Comparison of ENCODE assay signal across 13 mouse cellular contexts in the genomic region with DNA sequence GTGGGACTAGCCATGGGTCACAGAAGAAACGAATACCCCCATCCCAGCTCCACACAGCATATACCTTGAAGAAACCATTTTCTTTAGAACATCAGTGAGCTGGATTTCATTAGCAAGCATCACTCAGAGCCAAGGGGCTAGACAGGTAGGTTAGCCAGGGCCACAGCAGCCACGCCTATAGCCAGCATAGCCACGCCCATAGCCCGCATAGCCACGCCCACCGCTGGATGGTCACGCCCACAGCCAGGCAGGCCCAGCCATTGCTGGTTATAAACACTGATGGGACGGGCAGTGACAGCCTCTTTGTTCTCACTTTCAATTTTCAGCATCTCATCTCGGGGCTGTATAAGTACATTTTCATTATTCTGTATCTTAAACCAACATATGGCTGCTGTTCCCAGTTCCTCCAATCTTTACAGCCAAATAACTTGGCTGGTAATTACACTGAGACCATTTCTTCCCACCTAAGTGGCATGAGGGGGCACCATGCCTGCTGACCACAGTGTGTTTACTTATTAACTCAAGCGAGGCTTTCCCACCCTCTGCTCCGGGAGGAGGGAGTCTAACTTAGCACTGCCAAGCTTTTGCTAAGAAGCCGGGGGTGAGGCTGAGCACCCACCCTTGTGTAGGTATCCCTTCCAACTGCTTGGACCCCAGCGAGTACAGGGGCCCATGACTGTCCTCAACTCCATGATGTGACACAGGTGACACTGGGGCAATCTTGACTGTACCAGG. TPM values are rescaled to one million over a fixed set of nuclear protein-coding genes. Genes with fewer than 3 reads are reported as not detected.
DNase-seq lines count a peak whose midpoint lies in the region; ATAC-seq and TF ChIP-seq lines count a peak whose summit lies in the region.
"Had no signal": no experiment of that assay in that cellular context is flagged by ENCODE, and none has a peak within 500 bp of the region (broad histone marks: within the 10 kb centered on the region; RNA-seq: fewer than 3 reads in every experiment).

No protein-coding gene starts in this region.

- no peaks in the 10 kb centered on the region for H3K36me3 ChIP-seq in lung, embryonic 14.5 days (ENCODE audit: insufficient read depth)
- no peaks in the 10 kb centered on the region for H3K36me3 ChIP-seq in forebrain, embryonic 12.5 days (replicated peaks)
- no peaks in the 10 kb centered on the region for H3K36me3 ChIP-seq in kidney, embryonic 16.5 days (ENCODE audit: insufficient read depth, low read length)
- H3K36me3 ChIP-seq: hindbrain, embryonic 12.5 days; limb, embryonic 13.5 days had no signal

- 26% methylated on average over 13 of the region's 13 CpGs for WGBS in lung, embryonic 14.5 days
- 34% methylated on average over 13 of the region's 13 CpGs for WGBS in lung, adult 2 months
- WGBS in forebrain, embryonic 12.5 days, result 43% methylated on average over 13 of the region's 13 CpGs
- WGBS in kidney, embryonic 16.5 days, result 17% methylated on average over 13 of the region's 13 CpGs

- H3K27me3 ChIP-seq in lung, embryonic 14.5 days (ENCODE audit: insufficient read depth, low read length), result no peaks in the 10 kb centered on the region
- no peaks in the 10 kb centered on the region for H3K27me3 ChIP-seq in forebrain, embryonic 12.5 days
- H3K27me3 ChIP-seq in kidney, embryonic 16.5 days (ENCODE audit: insufficient read depth, low read length), result no peaks in the 10 kb centered on the region
- H3K27me3 ChIP-seq: hindbrain, embryonic 12.5 days; limb, embryonic 13.5 days had no signal

- no peak for TF ChIP-seq CTCF in lung, embryonic 14.5 days (IDR thresholded peaks at IDR 0.05; ENCODE audit: low read depth)
- TF ChIP-seq CTCF in lung, adult 2 months (IDR thresholded peaks at IDR 0.05; ENCODE audit: insufficient read depth, low read length), result no peak

- DNase-seq in lung, embryonic 14.5 days, result peak; percentile 60
- no peak for DNase-seq in lung, adult 2 months
- DNase-seq in spleen, postnatal 4 days (ENCODE audit: low spot score in 2 of 2), result peak; percentile 65 to 84
- DNase-seq in right cerebral cortex, postnatal 25 days, result no peak
- DNase-seq in layer of hippocampus, postnatal 10 days (ENCODE audit: low spot score in 2 of 2), result no peak
- no peak for DNase-seq in layer of hippocampus, adult 9-10 months (ENCODE audit: low spot score)
- DNase-seq: adrenal gland, postnatal 10 days; cerebellum, adult 8-10 months had no signal

- peaks cover 23% of the 10 kb centered on the region for H3K4me1 ChIP-seq in lung, embryonic 14.5 days (ENCODE audit: insufficient read depth)
- 0 out of 2 replicates have a peak, but pooled peaks cover 3% of the 10 kb centered on the region for H3K4me1 ChIP-seq in lung, adult 2 months (ENCODE audit: control insufficient read depth, insufficient read depth, low read length)
- peaks cover 90% of the 10 kb centered on the region for H3K4me1 ChIP-seq in forebrain, embryonic 12.5 days
- peaks cover 83% of the 10 kb centered on the region for H3K4me1 ChIP-seq in kidney, embryonic 16.5 days (ENCODE audit: insufficient read depth, low read length)

- no peak for ATAC-seq in lung, embryonic 14.5 days (ENCODE audit: insufficient read depth)
- ATAC-seq in forebrain, embryonic 12.5 days (ENCODE audit: low FRiP score), result no peak
- peak; percentile 64 for ATAC-seq in kidney, embryonic 16.5 days (ENCODE audit: low FRiP score, low TSS enrichment)

- no peaks in the 10 kb centered on the region for H3K9me3 ChIP-seq in lung, embryonic 14.5 days (ENCODE audit: low read depth, low read length)
- H3K9me3 ChIP-seq in forebrain, embryonic 12.5 days, result no peaks in the 10 kb centered on the region
- H3K9me3 ChIP-seq in kidney, embryonic 16.5 days (ENCODE audit: low read length), result no peaks in the 10 kb centered on the region
- H3K9me3 ChIP-seq: hindbrain, embryonic 12.5 days; limb, embryonic 13.5 days had no signal

- H3K4me3 ChIP-seq in lung, embryonic 14.5 days (ENCODE audit: low read depth, low read length), result no peak overlapping the region
- no peak overlapping the region for H3K4me3 ChIP-seq in lung, adult 2 months (replicated peaks; ENCODE audit: extremely low read depth, low read depth, low read length)
- no peak overlapping the region for H3K4me3 ChIP-seq in forebrain, embryonic 12.5 days (replicated peaks)
- H3K4me3 ChIP-seq in kidney, embryonic 16.5 days (ENCODE audit: low read length), result no peak overlapping the region
- H3K4me3 ChIP-seq: hindbrain, embryonic 12.5 days; limb, embryonic 13.5 days; myocyte had no signal

- no peak overlapping the region for H3K4me2 ChIP-seq in lung, embryonic 14.5 days
- H3K4me2 ChIP-seq in forebrain, embryonic 12.5 days, result no peak overlapping the region
- peak overlapping the region; percentile 11; the same call in 1 of the 2 replicates for H3K4me2 ChIP-seq in kidney, embryonic 16.5 days (replicated peaks; ENCODE audit: low read depth, low read length)
- H3K4me2 ChIP-seq: hindbrain, embryonic 12.5 days; limb, embryonic 13.5 days had no signal

- no peak for TF ChIP-seq POLR2A in lung, adult 2 months (IDR thresholded peaks at IDR 0.05; ENCODE audit: borderline replicate concordance, extremely low read depth, low read depth, low read length)

- H3K9ac ChIP-seq in lung, embryonic 14.5 days, result no peak overlapping the region
- no peak overlapping the region for H3K9ac ChIP-seq in forebrain, embryonic 12.5 days
- no peak overlapping the region for H3K9ac ChIP-seq in kidney, embryonic 16.5 days (replicated peaks; ENCODE audit: low read length)
- H3K9ac ChIP-seq: hindbrain, embryonic 12.5 days; limb, embryonic 13.5 days had no signal

- H3K27ac ChIP-seq in lung, embryonic 14.5 days (ENCODE audit: low read depth), result peak overlapping the region; percentile 65
- peak overlapping the region; percentile 33 for H3K27ac ChIP-seq in forebrain, embryonic 12.5 days
- H3K27ac ChIP-seq in kidney, embryonic 16.5 days (ENCODE audit: low read length), result peak overlapping the region; percentile 84
- H3K27ac ChIP-seq: hindbrain, embryonic 12.5 days; limb, embryonic 13.5 days had no signal

RNA-seq across cellular contexts. Expression of a gene that starts 37.4 kb away (rescaled TPM):
- polyA plus RNA-seq in lung, embryonic 14.5 days (2014; fragmentation: Nextera tagmentation; extraction: Ambion mirVana), result 9.0 and 9.9 TPM in 2 replicates
- 16.0 and 16.2 TPM in 2 replicates for polyA plus RNA-seq in lung, adult 2 months (2012; rRNA removed)
- polyA plus RNA-seq in forebrain, embryonic 12.5 days (2016; fragmentation: Nextera tagmentation; extraction: Ambion mirVana), result 7.3 and 7.9 TPM in 2 replicates
- 3.5 and 3.9 TPM in 2 replicates for polyA plus RNA-seq in kidney, embryonic 16.5 days (2015; fragmentation: Nextera tagmentation; extraction: Ambion mirVana)
- 1 to 10 TPM; 6.7 to 7.4 TPM for total RNA-seq in layer of hippocampus, postnatal 10 days (2021)

Comparison
In these comparisons a context has a peak if more than half of its experiments do, and no peak if none do; other contexts are left out.
1. DNase-seq: peak in lung, embryonic 14.5 days (single experiment) and spleen, postnatal 4 days (2 of 2); none in lung, adult 2 months (single experiment), right cerebral cortex, postnatal 25 days (single experiment), layer of hippocampus, postnatal 10 days (0 of 2) and layer of hippocampus, adult 9-10 months (single experiment).
2. H3K27ac ChIP-seq: peak in every context shown above with its lines; median percentile 84 in kidney, embryonic 16.5 days; 65 in lung, embryonic 14.5 days; 33 in forebrain, embryonic 12.5 days.